Mouse (Mus musculus): ENCODE data around the gene Nprl2.

The Nprl2 gene

GRCm38 (mm10) chr9:107541474-107542351, at the start of gene Nprl2, which contains the start of gene Cyb561d2:
Gene Nprl2 (plus strand): TSS chr9:107542226.
Gene Cyb561d2 (minus strand): TSS chr9:107542193.
- in situ Hi-C loops (cut with MboI; ENCODE audit: low sequenced_read_pairs): no loop called here

- in situ Hi-C loops (cut with MboI; ENCODE audit: low sequenced_read_pairs): no loop called here
Observed at GRCm38 (mm10) chr9:107493511-107493910, 48.5 kb upstream of the Nprl2 start.

DNA sequence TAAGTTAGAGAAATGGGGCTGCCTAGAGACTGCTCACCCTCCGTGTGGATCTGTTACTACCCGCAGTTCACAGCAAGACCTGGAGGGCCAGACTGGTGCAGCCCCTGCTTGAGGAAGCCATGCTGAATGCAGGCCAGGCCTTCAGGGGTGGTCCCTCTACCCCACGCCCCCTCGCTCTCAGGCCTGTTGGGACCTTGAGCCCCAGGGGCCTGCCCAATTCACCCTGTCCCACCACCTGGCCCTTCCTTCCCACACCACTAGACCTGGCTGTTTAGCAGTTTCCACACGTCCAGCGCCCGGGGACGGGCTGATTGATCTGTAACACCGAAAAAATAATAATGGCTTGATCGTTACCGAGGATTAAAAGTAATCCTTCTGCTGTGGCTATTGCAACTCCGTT, 47.8 kb upstream of the Nprl2 start:
- in situ Hi-C loops (cut with MboI; ENCODE audit: low sequenced_read_pairs): no loop called here

DNA sequence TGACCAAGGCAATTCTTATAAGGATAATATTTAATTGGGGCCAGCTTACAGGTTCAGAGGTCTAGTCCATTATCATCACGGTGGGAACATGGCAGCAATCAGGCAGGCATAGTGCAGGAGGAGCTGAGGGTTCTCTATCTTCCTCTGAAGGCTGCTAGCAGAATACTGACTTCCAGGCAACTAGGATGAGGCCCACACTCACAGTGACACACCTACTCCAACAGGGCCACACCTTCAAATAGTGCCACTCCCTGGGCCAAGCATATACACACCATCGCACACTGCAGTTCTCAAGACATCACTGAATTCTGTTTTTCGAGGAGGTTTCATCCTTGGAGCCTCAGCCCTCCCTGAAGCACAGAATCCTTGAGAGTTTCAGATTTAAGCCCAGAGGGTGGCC, 45.7 kb upstream of the Nprl2 start:
- in situ Hi-C loops (cut with MboI; ENCODE audit: low sequenced_read_pairs): no loop called here

DNA sequence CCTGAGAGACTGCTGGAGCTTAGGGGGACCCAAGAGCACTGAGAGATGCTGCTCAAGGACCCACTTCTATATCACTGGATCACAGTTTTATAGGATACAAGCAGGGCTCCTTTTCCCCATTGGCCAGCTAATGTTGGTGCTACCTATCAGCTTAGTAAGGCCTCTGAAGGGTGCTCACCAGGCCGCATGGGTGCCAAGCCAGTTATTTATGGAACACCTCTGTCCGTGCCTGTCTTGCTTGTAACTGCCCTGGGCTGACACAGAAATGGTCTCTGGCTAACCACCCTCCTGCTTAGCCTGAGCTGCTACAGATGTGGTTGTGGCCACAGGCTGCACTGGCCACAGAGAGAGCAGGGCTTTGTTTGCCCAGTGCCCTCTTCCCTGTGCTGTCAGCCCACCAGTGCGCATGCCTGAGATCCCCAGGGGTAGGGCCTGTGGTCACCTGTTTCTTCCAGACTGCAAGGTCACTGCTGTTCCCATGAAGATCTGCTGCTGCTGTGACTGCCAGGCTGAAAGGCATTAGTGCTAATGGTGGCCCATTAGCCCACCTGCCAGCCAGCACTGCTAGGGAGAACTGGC, 41.2 kb upstream of the Nprl2 start:
- in situ Hi-C loops (cut with MboI; ENCODE audit: low sequenced_read_pairs): no loop called here

DNA sequence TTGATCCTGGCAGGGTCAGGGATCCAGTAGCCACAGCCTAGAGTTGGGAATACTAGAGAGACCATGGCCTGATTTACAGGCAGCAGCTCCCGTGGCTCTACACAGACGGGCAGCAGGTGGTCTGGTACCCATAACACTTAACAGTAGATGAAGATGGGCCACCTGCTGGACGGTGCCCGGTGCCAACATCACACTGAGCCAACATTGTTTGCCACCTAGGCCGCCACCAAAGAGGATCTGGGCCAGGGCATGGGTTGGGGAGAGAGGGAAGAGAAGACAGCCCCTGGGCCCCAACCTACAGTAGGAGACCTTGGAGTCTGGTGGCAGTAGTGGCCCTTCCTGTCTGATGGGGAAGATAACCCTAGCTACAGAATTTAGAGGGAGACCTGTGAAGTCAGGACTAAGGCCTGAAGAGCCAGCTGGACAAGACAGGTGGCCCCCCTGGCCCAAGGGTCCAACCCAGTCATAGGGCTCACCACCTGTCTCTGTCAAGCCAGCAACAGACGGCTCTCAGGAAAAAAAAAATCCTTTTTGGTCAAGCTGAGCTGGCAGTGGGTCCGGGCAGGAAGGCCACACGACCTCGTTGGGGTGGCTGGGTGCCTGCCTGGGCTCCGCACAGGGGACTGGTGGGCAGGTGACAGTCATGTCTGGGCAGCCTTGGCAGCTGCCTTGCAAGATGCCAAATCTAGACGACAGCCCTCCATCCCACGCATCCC, 39.7 kb upstream of the Nprl2 start:
- in situ Hi-C loops (cut with MboI; ENCODE audit: low sequenced_read_pairs): no loop called here

GRCm38 (mm10) chr9:107504662-107505537, 37.1 kb upstream of the Nprl2 start:
- in situ Hi-C loops (cut with MboI; ENCODE audit: low sequenced_read_pairs): no loop called here

GRCm38 (mm10) chr9:107508266-107508665, 33.8 kb upstream of the Nprl2 start:
- in situ Hi-C loops (cut with MboI; ENCODE audit: low sequenced_read_pairs): no loop called here

- in situ Hi-C loops (cut with MboI; ENCODE audit: low sequenced_read_pairs): no loop called here
Observed at GRCm38 (mm10) chr9:107510384-107511100, 31.5 kb upstream of the Nprl2 start.

- in situ Hi-C loops (cut with MboI; ENCODE audit: low sequenced_read_pairs): no loop called here
Observed at GRCm38 (mm10) chr9:107511436-107511835, 30.6 kb upstream of the Nprl2 start.

DNA sequence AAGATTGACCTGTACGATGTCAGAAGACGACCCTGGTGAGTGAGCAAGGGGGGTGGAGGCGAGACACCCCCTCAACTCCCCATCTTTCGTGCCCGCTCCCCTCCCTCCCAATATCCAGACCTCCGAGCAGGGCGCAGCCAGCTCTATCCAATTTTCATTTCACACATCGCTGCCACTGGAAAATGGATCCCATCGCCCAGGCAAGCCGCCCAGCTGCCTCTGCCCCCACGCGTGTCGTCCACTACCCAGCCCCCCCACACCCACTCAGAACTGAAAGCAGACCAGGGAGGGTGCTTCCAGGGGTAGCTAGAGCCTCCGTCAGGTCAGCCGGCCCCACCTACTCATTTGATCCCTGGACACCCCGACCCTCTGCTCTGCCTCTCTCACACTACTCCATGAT, 29.7 kb upstream of the Nprl2 start:
- in situ Hi-C loops (cut with MboI; ENCODE audit: low sequenced_read_pairs): no loop called here

GRCm38 (mm10) chr9:107514303-107514955, 27.6 kb upstream of the Nprl2 start:
- in situ Hi-C loops (cut with MboI; ENCODE audit: low sequenced_read_pairs): no loop called here

- in situ Hi-C loops (cut with MboI; ENCODE audit: low sequenced_read_pairs): no loop called here
Observed at GRCm38 (mm10) chr9:107520331-107520730, 21.7 kb upstream of the Nprl2 start.

- in situ Hi-C loops (cut with MboI; ENCODE audit: low sequenced_read_pairs): no loop called here
Observed at GRCm38 (mm10) chr9:107521190-107521589, 20.8 kb upstream of the Nprl2 start.

GRCm38 (mm10) chr9:107521711-107522399, 20.2 kb upstream of the Nprl2 start:
- in situ Hi-C loops (cut with MboI; ENCODE audit: low sequenced_read_pairs): no loop called here

GRCm38 (mm10) chr9:107522400-107522711, 19.7 kb upstream of the Nprl2 start:
- in situ Hi-C loops (cut with MboI; ENCODE audit: low sequenced_read_pairs): no loop called here

DNA sequence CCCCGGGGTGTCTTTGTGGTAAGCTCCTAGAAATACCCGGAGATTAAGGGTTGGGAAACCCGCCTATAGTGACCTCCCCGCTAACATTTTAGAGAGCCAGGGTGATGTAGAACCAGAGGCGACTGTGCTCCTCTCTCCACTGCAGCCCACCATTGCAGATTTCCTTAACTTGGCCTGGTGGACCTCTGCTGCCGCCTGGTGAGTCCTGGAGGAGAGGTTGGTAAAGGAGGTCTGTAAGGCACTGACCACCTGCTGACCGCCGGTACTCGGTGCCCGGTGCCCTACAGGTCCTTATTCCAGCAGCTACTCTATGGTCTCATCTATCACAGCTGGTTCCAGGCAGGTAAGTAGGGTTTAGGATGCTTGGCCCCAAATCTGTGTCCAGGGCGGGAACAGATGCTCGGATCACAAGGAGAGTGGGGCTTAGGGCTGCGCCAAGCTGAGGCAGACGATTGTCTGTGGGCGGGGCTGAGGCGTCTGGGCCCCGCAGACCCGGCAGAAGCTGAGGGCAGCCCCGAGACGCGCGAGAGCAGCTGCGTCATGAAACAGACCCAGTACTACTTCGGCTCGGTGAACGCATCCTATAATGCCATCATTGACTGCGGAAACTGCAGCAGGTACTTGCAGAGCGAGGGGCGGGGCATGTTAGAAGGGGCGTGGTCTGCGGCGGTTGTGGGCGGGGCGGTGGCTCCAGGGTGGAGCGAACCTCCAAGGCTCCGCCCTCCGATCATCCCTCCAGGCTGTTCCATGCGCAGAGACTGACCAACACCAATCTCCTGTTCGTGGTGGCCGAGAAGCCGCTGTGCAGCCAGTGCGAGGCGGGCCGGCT, 15.6 kb upstream of the Nprl2 start:
- in situ Hi-C loops (cut with MboI; ENCODE audit: low sequenced_read_pairs): no loop called here

- in situ Hi-C loops (cut with MboI; ENCODE audit: low sequenced_read_pairs): no loop called here
Observed at GRCm38 (mm10) chr9:107533791-107534407, 8.1 kb upstream of the Nprl2 start, which contains the start of gene Tmem115. Gene Tmem115 (plus strand): TSS chr9:107533945.
